Mouse (Mus musculus) kidney, adult 9 months (tissue): ENCODE data around the gene Slc17a7.
"Not testable (repeated sequence)": the region's sequence is repeated elsewhere in the genome, so short reads cannot be mapped to it uniquely, and the experiment has no call there.

Source experiments
- DNase-seq: peaks from one replicate; pipeline ENCODE4 v3.0.0; 2022

The Slc17a7 gene

DNA sequence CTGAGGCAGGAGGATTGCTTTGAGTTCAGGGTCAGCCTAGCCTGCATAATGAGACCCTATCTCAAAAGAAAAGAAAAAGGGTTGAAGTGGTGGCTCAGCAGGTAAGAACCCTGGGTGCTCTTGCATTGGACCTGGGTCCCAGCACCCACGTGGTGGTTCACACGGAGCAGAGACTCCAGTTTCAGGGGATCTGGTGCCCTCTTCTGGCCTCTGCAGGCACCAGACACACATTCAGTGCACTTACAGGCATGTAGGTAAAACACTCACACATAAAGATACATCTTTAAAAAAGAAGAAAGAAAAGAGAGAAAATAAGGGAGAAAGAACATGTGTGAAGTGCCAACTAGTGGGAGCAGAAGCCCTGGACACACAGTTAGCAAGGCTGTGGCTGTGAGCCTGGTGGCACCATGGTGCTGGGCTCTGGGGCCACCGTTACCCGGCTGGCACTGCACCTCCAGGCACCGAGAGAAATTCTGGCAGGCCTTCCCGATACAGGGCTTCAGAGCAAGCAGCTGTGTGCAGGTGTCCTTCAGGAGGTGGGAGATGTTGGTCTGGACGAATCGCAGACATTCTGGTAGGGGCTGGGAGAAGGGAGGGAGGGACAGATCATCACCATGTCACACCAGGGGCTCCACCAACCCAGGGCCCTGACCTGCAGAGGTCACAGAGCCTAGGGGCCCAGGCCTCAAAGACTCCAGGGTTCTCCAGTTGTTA lies 30.1 kb upstream of the Slc17a7 start:
- no peak for DNase-seq

DNA sequence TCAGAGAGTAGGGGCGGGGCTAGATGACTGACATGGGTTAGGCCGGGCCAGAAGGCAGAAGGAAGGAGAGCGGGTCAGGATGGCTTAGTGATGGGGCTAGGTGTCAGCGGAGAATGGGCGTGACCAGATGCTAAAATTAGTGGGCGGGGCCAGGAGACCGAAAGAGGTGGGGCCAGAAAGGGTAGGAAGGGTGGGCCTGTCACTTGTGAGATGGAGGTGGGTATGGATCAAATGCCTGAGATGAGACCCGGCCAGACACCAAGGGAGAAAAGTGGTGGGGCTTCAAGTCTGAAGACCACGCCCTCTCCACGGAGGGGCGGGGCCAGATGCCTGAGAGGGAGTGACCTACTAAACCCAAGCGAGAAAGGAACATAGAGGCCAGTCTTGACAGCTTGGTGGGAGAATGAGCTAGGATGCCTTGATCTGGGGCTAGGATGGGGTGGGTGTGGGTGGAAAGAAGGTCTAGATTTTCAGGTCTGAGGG lies 29.2 kb upstream of the Slc17a7 start:
- peak; percentile 14 for DNase-seq

DNA sequence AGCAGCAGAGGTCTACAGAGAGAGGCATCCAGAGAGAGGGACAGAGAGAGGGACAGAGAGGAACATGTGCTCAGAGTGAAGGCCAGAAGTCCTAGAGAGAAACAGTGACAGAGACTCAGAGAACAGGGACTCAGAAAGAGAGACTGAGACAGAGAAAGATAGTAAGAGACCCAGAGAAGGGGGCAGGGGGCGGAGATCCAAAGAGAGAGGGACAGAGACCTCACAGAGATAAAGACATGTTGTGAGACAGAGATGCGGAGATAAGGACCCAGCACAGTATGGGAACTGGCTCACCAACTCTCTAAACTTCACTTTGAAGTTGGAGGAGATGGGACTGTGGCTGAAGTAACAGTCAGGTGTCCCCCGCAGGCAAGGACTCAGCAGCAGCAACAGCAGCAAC lies 28.4 kb upstream of the Slc17a7 start:
- DNase-seq = no peak

DNA sequence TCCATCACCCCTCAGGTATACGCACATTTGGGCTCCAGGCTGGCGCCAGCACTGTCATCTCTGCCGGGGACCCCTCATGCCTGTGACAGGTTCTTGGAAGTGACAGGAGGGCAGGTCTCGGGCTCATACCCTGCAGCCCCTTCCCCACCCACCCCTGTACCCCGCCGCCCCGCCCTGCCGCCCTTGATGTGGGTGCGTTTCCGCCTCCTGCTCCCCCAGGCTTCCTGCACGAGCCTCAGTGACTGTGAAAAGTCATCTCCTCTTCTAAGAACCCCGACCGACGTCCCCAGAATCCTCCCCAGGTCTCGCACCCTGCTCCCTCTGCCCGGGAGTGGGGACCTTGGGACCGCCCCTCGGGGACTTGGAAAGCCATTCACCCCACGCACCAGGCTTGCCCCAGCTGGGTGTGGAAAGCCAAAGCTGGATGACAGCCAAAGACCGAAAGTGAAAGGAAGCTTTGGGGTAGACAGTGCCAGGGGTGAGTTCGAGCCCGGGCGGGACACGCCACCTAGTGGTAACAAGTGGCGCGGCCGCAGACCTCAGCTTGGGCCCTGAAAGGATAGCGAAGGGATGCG lies 27.7 kb upstream of the Slc17a7 start, which contains the start of the genes Gm45713 and Flt3l:
Gene Gm45713, minus strand, starts transcription at position 239 of the 575 bp plus-strand sequence.
Gene Flt3l, minus strand, starts transcription at position 440 of the 575 bp plus-strand sequence.
- peak; percentile 95 for DNase-seq

DNA sequence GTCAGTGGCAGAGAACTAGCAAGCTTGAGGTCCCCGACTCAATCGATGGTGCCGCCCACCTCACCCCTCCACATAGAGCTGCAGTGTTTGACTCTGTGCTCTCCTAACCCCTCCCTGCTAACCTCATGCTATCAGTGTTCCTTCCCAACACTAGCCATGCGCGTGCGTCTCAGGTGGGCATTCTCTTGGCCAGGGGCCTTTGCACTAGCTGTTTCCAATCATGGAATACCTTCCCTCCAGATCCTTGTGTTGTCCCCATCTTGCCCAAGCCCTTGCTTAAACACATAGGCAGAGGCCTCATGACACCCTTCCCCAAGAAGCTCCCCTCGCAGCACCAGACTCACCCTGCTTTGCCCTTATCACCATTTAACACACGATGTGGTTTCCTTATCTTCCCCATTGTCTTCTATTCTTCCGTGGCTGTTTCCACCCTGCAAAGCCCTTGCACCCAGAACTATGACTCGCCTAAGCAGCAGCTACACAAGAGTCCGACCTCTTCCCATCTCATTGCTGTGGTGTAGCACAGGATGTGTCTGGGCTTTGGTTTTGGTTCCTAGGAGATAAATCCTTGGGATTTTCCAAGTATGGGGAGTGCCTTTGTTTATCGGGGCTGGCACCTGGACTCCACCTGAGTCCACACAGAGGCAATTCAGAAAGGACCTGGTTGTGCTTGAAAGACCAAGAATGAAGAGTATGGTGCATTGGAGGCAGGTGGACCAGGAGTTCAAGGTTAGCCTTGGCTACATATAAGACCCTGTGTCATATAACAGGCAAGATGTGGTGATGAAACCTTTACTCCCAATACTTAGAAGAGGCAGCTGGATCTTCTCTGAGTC lies 26.4 kb upstream of the Slc17a7 start:
- DNase-seq = no peak

DNA sequence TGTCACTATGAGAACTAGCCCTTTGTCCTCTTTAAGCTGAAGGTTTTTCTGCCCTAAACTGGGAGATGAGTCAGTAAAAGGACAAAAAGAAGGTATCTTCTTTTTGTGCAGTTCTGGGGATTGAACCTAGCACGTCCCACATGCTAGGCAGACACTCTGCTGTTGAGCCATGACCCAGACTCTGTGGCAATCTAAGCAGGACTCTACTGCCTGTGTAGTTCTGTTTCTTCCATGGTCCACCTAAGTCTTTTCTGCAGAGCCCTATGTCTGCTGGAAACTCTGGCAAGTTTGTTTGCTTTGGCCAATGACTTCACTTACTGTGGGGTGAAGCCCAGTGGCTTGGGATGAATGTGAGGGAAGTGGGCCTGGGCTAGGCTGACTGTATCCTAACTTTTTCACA lies 25.3 kb upstream of the Slc17a7 start:
- DNase-seq = no peak

DNA sequence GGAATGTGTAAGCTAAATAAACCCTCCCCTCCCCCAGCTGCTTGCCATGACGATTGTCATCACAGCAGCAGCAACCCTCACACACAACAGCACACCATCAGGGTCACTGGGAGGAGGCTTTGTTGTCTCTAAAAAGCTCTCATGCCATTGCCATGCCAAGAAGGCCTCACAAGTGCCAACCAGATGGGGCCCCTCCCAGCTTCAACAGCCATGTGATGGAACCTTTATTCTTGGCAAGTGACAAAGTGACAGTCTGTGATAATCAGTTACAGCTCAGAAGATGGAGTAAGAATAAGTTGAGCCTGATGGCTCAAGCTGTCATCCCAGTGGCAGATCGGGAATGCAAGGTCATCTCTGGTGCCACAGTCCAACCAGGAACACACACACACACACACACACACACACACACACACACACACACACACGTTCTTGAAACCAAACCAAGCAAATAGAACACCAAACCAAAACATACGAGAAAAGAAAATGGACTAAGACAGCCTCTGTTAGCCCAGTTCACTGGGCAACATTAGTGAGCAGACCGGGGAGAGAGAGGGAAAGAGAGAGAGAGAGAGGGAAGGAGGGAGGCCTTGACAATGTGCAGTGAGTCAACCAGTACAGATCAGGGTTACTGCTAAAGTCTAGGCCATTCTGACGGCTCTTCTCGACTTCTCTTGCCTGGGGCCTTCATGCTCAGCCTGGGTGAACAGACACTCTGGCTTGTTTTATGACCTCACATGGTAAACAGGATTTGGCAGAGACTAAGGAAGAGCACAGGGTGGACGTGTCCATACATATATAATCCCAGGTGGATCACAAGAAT lies 23.6 kb upstream of the Slc17a7 start:
- no peak for DNase-seq

DNA sequence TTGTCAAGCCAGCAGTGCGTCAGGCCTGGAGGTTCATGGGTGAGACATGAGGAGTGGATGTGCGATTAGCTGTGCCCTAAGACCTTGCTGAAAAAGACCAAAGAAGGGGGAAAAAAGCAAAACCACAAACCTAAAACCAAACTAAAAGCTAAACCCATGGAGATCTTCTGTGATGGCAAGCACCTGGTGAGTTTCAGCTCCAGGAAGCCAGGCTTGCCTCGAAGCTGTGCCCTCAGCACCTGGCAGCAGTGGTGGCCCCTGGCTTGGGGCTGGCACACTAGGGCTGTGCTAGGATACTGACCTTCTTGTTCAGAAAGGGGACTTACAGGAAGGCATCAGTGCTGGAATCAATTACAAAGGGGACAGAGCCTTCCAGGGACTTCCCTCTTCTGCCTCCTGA lies 22.4 kb upstream of the Slc17a7 start:
- DNase-seq = no peak

DNA sequence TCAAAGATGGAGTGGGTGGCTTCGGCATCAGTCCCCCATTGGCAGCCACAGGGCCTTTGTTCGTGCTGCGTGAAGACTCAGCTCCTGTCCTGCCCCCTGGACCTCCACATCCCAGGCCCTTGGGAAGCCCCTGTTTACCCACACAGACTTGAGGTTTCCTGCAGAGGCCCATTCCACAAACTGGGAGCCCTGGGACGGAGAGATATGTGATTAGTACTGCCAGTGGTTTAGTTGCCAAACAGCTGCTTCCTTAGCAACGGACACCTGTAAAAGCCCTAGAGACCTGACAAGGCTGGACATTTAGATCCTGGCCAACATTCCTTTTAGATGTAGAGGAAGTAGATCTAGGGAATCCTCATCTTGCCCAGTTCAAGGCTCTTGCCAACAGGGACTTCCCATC lies 21.8 kb upstream of the Slc17a7 start:
- DNase-seq = no peak

DNA sequence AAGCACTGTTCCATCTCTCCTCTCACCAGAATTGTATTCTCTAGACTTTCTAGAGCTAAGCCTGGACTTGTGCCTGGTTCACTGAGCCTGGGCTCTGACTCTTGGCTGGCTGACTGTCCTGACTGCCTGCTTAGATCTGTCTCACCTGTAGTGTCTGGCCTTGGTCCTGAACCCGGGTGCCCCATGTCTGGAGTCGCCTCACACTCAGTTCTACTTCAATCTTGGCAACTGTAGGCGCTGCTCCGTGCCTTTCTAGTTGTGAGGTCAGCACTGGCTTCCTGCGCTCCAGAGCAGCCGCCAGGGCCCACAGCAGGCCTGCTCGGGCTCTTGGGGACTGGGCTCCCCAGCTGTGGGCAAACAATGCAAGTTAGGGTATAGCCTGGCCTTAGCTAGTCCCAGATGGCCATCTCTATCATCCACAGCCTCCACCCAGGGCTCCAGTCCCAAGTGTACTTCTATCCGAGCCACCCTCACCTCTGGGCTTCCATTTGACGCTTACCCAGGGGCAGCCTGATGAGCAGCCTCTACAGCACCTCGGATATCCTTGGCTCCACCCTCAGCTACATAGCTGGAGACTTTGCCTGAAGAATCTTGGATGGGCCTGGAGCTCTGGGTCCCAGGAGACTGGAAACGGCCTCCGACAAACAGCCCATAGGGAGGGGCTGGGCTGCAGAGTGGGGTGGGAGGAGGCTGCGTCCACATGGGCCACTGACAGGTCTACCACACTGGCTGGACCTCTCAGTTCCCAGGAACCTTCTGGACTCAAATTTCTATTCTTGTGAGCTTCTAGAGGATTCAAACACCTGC lies 19.2 kb upstream of the Slc17a7 start:
- no peak for DNase-seq

DNA sequence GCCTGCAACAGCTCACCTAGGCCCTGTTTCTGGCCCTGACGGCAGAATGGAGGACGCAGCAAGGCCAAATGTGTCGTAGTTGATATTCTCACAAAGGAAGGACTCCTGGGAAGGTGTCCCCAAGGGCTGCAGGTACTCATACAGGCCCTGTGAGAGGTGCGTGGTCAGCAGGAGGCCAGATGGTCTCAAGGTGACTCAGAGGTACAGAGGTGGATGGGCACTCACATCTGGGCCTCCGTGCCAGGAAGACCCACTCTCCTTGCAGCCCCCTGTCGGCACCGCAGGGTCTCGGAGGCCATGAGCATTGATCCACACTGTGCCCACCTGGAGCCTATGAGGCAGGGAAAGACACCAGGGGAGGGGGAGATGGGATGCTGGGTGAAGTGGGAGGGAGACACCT lies 18.3 kb upstream of the Slc17a7 start:
- DNase-seq = no peak

DNA sequence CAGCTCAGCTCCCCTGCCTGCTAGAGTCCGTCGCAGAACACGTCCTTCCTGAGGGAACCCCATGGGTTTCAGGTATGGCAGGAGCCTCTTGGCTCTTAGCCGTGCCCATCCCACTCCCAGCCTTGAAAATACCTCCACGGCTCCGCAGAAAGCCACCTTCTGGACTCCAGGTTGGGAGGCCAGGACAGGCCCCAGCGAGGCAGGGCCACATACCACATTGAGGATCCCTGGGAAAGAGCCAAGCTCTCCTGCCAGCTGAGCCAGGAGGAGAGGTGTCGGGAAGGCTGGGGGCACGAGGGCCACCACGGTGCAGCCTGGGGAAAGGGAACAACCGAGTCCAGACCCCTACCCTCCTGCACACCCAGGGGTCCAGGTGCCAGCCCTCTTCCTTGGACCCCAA lies 16.5 kb upstream of the Slc17a7 start:
- peak; percentile 48 for DNase-seq

DNA sequence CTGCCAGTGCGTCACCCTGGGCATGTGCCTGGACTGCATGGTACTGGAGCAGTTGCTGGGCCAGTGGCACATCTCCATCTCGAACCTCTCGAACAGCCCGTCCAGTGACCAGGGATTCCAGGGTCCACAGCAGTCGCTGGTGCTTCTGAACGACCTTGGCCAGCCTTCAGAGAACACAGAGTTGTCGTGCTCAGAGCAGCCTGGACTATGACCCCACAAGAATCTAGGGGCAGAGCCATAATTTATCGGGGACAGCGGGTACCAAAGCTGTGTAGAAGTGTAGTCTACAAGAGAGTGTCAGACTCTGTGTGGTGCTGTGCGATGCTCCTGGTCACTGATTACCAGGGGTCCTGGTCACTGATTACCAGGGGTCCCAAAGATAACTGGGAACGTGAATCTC lies 15.8 kb upstream of the Slc17a7 start:
- peak; percentile 67 for DNase-seq

DNA sequence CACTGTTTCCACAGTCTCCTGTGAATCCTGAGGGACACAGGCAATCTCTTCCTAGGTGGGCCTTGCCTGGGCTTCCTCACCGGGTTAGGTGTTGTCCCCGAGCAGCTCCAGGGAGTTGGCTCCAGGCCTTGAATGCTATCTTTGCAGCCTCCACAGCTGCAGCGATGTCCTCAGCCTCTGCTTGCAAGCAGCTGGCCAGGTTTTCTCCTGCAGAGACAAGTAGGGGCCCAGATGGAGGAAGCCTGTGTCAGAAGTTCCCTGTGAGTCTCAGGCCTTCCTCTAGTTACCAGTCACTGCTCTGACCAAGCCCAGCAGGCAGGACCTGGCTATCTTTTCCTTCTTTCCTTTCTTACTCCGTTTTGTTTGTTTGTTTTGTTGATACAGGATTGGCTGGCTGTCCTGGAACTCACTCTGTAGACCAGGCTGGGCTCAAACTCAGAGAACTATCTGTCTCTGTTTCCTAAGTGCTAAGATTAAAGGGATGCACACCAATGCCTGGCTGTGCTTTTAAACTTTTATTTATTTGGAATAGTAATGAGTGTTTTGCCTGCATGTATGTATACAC lies 15.1 kb upstream of the Slc17a7 start:
- DNase-seq = no peak

DNA sequence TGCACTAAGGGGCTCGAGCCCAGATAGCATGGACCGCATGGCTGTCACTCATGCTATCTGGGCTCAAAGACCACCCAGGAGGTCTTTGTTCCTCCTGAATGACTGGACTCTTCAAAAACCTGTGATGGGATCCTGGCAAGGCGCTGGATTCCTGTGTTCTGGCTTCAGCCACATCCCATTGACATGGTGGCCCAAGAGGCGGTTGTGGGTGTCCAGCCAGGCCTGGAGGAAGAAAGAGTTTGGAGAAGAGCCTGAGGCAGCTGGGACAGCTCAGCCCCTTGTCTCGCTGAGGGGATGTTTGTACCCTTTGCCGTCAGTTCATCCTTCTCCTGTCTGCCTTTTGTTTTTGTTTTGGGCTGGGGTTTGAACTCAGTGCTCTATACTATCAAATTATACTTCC lies 14.2 kb upstream of the Slc17a7 start:
- peak; percentile 26 for DNase-seq

DNA sequence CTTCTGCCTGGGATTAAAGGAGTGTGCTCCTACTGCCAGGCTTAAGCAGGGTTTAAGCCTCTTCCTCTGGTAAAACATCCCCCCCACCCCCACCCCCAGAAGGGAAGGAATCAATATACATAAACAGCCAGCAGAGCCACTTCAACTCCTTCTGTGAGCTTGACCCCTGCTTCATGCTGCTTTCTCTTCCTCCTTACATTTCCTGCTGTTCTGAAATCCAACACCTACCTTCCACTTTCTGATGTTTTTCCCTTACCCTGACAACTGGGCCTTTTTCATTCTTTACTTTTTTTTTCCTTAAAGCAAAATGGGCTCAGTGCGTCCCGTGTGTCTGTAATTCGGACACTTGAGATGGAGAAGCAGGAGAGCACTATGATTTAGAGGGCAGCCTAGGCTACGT lies 13.4 kb upstream of the Slc17a7 start:
- no peak for DNase-seq

DNA sequence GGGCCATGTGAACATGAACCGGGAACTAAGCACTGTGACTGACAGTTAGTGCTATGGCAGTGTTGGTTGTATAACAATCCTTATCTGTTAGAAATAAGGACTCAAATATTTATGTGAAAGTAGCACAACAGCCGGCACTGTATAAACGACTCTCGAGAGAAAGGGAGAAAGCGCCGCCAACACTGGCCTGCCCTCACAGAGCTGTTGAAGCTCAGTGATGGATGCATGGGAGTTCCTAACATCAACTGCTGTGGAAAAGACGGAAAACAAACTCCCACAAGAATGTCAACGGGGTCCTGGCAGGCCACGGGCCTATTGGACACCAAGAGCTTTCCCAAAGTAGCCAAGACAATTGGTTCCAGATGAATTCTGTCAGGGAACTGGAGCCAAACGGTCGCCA lies 12.4 kb upstream of the Slc17a7 start:
- no peak for DNase-seq

DNA sequence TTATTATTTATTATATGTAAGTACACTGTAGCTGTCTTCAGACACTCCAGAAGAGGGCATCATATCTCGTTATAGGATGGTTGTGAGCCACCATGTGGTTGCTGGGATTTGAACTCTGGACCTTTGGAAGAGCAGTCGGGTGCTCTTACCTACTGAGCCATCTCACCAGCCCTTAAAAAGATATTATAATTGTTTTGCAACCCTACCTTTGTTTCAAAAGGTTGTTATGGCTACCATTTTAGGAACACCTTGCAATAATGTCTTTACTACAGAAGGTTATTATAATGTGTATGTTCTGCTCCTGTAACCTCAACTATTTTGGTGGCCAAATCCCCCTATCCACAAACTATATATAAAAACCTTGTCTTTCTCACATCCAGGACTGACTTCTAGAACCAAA lies 10.7 kb upstream of the Slc17a7 start:
- DNase-seq = not testable (repeated sequence)

DNA sequence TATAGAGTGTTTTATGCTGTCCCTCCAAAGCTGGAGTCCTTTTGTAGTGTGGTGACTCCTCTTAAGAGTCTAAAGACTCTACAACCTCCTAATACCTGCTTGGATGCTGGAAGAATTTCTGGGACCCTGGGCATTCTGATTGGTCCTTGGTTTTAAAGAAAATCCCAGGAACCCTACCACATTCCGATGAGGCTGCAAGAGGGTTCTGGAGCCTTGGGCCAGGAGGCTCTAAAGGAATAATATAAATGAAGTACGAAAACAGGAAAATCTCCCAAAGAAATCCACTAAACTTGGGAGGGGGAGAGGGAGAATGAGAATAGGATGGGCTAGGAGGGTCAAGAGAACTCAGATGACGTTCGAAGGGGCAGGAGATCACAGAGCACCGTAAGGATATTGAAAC lies 10.2 kb upstream of the Slc17a7 start:
- DNase-seq = no peak

DNA sequence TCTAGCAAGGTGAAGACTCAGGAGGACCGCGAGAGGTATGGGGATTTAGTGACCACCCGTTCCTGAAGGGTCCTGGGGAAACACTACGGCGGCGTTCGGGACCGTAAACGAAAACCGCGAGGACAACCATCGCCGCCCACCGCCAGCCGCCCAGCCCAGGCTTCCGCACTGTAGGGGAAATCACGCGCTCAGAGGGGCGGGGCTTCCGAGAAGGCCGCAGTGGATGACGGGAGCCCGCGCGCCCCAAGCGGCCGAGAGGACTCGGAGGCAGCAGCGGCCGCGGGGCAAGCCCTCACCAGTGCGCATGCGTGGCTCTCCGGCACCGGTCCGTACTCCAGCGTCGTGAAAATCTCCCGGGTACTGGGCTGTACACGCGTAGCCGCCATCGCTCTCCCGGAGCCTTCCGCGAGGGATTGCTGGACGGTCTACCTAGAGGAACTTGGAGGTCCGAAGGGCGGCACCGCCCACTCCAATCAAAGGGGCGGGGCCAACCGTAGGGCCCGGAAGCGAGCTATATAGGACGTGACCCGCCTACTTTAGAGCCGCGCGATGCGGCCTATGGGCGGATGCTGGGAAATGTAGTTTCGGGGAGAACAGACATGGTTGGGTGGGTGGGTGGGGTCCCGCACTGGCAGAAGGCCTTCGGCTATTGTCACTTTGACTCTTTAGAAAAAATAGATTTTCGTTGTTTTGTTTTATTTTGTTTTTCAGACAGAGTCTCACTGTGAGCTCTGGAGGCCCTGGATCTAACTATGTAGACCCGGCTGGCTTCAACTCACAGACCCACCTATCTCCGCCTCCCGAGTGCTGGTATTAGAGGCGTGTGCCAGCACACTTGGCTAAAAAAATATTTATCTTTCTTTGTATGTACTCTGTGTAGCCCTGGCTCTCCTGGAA lies 9.4 kb upstream of the Slc17a7 start, which contains the start of the genes Pih1d1 and Aldh16a1:
Gene Pih1d1, plus strand, starts transcription at position 208 of the 897 bp plus-strand sequence.
Gene Aldh16a1, minus strand, starts transcription at position 489 of the 897 bp plus-strand sequence.
- peak; percentile 98 for DNase-seq
